Mouse (Mus musculus): ENCODE data around the gene Fam217b. TPM values are rescaled to one million over a fixed set of nuclear protein-coding genes. Genes with fewer than 3 reads are reported as not detected.

Fam217b gene
- 2.4 and 3.2 TPM in 2 replicates for polyA plus RNA-seq (2015; fragmentation: Nextera tagmentation; extraction: Ambion mirVana)

DNA sequence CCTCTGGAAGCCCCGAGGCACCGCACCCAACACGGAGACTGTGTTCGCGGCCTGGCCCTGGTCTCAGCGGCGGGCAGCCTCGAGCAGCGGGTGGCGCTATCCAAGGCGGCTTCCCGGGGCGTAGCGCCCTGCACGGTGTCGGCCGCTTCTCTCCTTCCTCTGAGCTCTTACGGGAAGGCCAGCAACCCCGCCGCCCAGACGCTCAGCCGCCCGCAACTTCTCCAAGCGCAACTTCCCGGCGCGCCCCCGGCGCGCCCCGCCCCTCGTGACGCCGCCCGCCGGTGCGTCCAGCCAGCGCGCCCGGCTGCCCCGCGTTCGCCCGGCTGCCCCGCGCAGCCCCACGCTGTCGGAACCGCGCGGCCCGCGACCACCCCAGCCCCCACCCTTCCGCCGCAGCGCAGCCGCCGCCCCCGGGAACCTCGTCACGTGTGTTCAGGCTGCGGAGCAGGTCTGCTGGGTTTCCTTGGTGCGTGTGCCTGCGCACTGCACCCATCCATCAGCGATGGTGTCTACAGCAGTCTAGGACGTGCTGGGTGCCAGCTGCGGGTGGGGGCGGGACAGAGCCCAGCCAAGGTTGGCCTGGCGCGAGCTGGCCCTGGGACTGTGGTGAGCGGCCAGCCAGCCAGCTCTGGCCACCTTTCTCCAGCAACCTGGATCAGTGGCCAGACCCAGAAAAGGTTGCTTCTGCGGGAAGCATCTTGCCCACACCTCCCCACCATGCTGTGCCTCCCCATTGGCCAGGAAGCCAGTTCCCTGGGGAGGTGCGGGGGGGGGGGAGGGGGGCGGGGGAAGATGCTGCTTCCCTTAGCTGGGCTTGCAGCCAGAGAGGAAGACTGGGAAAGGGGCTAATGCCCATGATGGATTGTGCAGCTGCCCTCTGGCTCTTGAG lies at the start of gene Fam217b, which contains the start of gene Ppp1r3d:
Gene Fam217b, plus strand, starts transcription at position 264 of the 889 bp plus-strand sequence.
Gene Ppp1r3d, minus strand, starts transcription at position 212 of the 889 bp plus-strand sequence.

GRCm38 (mm10) chr2:178407053-178407815 lies 7.1 kb upstream of the Fam217b start, which contains the start of gene Sycp2:
Sycp2 (minus strand) TSS chr2:178407685.

GRCm38 (mm10) chr2:178430231-178430630 lies 15.9 kb downstream of the Fam217b start, which contains the start of gene Cdh26:
Cdh26 (plus strand) TSS chr2:178430531.

Other genes starting within 250 kb of the Fam217b start
- 0.24 and 0.40 TPM in 2 replicates for gene Sycp2, start 6.8 kb upstream of the Fam217b start, polyA plus RNA-seq (2015; fragmentation: Nextera tagmentation; extraction: Ambion mirVana)
- 2.5 and 2.7 TPM in 2 replicates for gene Ppp1r3d, start 52 bp upstream of the Fam217b start, polyA plus RNA-seq (2015; fragmentation: Nextera tagmentation; extraction: Ambion mirVana)
- gene Cdh26, start 16.0 kb downstream of the Fam217b start, polyA plus RNA-seq (2015; fragmentation: Nextera tagmentation; extraction: Ambion mirVana): 0.04 and 0.06 TPM in 2 replicates

All from spleen, postnatal 0 days (tissue).